Mouse (Mus musculus) liver, adult 10 weeks (tissue): ENCODE data around the gene Lrrc41. TPM values are rescaled to one million over a fixed set of nuclear protein-coding genes. Genes with fewer than 3 reads are reported as not detected.

ENCODE experiments used
- polyA plus RNA-seq: library from polyadenylated mRNA; stranded (reverse); fragments of 350-450 nt; fragmentation: Illumina TruSeq; extraction: RNeasy Lipid Tissue Mini Kit (QIAGEN cat#74804); gene quantifications from one replicate; pipeline ENCODE4 v1.2.3, GENCODE M21; 2014; ENCODE audit warnings: low read depth, low replicate concordance

The Lrrc41 gene
- 5.2 TPM for polyA plus RNA-seq

DNA sequence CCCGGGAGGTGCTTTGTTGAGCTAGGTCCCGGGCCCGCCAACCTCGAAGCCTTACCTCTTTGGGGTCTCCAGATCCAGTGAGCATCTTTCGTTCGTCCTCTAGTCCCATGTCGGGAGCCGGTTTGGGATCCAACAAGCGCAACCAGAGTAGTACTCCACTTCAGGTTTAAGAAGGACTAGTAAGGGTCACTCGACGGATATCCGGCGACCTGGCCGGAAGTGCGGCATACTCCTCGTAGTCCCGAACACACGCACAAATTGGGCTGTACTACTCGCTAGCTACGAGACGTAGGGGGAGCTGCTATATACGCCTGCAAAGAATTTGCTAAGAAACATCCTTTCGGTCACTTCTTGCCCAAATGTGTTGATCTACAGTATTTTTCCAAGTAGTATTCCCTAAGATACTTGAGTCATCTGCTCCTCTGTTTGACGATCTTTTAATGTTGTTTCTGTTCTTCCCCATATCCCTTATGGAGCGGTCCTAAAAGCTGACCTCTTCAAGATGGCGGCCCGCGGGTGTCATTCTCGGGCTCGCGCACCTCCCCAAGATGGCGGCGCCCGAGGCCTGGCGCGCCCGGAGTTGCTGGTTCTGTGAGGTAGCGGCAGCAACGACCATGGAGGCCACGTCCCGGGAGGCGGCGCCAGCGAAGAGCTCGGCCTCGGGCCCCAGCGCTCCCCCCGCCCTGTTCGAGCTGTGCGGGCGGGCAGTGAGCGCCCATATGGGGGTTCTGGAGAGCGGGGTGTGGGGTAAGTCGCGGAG is at the start of gene Lrrc41, which contains the start of gene Uqcrh:
Gene Lrrc41, plus strand, starts transcription at position 409 of the 760 bp plus-strand sequence.
Gene Uqcrh, minus strand, starts transcription at position 211 of the 760 bp plus-strand sequence.

GRCm38 (mm10) chr4:116053399-116053961 is 21.6 kb upstream of the Lrrc41 start, which contains the start of gene Nsun4:
TSS of gene Nsun4 (minus strand) at chr4:116053876.

GRCm38 (mm10) chr4:116123602-116124519 is 48.8 kb downstream of the Lrrc41 start, which contains the start of the genes Rad54l and Pomgnt1:
TSS of gene Rad54l (minus strand) at chr4:116123690.
TSS of gene Pomgnt1 (plus strand) at chr4:116123840.

Other genes with a start within 250 kb of the Lrrc41 start
- 10.9 TPM for gene Mob3c, start 247.2 kb upstream of the Lrrc41 start, polyA plus RNA-seq
- gene Mknk1, start 236.1 kb upstream of the Lrrc41 start, polyA plus RNA-seq: 7.3 TPM
- not detected for gene Kncn, start 190.9 kb upstream of the Lrrc41 start, polyA plus RNA-seq
- not detected for gene 6430628N08Rik, start 184.6 kb upstream of the Lrrc41 start, polyA plus RNA-seq
- gene Dmbx1, start 135.3 kb upstream of the Lrrc41 start, polyA plus RNA-seq: not detected
- 25.8 TPM for gene Faah, start 57.3 kb upstream of the Lrrc41 start, polyA plus RNA-seq
- 10.8 TPM for gene Nsun4, start 21.4 kb upstream of the Lrrc41 start, polyA plus RNA-seq
- 397 TPM for gene Uqcrh, start 198 bp upstream of the Lrrc41 start, polyA plus RNA-seq
- gene Rad54l, start 48.4 kb downstream of the Lrrc41 start, polyA plus RNA-seq: not detected
- 4.5 TPM for gene Pomgnt1, start 48.6 kb downstream of the Lrrc41 start, polyA plus RNA-seq
- gene Lurap1, start 76.1 kb downstream of the Lrrc41 start, polyA plus RNA-seq: 0.21 TPM
- gene Tspan1, start 92.3 kb downstream of the Lrrc41 start, polyA plus RNA-seq: not detected
- not detected for gene 1700042G07Rik, start 98.1 kb downstream of the Lrrc41 start, polyA plus RNA-seq
- not detected for gene Gm49337, start 98.1 kb downstream of the Lrrc41 start, polyA plus RNA-seq
- gene Pik3r3, start 146.3 kb downstream of the Lrrc41 start, polyA plus RNA-seq: 2.2 TPM